Mouse (Mus musculus) cerebellum, adult 2 months (tissue): Measurements from ENCODE around the gene Rac2.

Experiments used
- CTCF ChIP-seq: fragments of 200-500 bp; IDR thresholded peaks from 2 replicates; pipeline ENCODE4 v1.5.1; 2011; ENCODE audit warnings: low read depth, mild to moderate bottlenecking, control low read depth, low read length, moderate library complexity, borderline replicate concordance; ENCODE audit not compliant: insufficient read depth
- POLR2A ChIP-seq: fragments of 200-500 bp; IDR thresholded peaks from 2 replicates; pipeline ENCODE4 v1.6.1; 2011; ENCODE audit warnings: low read length, control low read depth, borderline replicate concordance; ENCODE audit not compliant: insufficient read depth

DNA sequence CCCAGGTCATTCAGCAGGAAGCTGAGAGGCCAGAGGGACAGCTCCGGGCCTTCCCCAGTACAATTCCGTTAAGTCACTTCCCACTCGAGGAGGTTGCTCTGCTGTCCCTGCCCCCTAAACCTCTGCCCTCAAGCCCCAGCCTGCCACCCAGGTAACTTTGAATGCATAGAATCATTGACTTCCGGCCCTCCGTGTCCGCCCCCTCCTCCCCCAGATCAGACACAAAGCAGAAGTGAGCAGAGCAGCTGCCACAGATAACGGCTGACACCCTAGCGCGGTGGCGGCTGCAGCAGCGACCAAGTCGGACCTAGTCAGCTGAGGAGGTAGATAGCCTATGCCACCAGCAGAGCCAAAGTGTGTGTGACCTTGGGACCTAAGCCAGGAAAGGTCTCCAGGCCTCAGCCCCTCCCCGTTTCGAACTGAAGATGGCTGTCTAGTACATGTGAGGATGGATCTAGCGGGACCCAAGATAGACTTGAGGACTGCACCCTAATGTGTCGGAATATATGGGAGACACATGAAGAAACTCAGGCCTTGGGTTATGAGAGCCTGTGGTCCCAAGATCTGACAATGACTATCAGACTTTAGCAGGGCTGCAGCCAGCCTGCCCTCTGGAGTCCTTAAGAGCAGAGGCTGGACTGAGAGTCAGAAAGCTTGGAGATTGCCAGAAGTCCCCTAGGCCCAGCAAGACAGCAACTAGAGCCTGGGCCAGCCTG lies 871 bp downstream of the Rac2 start:
- TF ChIP-seq CTCF (no peak), POLR2A (no peak)
